Mouse (Mus musculus): Measurements from ENCODE around the gene Wdr37.
A peak's percentile ranks its signal among the peaks of the same experiment; 100 is the strongest.
"Not testable (repeated sequence)": the region's sequence is repeated elsewhere in the genome, so short reads cannot be mapped to it uniquely, and the experiment has no call there.

The Wdr37 gene

GRCm38 (mm10) chr13:8871314-8871962 is at the start of gene Wdr37:
Gene Wdr37 (minus strand): TSS chr13:8871909.
- DNase-seq = peak; percentile 55

GRCm38 (mm10) chr13:8913890-8914289 is 42.2 kb upstream of the Wdr37 start:
- not testable (repeated sequence) for DNase-seq

- not testable (repeated sequence) for DNase-seq
Observed at GRCm38 (mm10) chr13:8905986-8906385, 34.3 kb upstream of the Wdr37 start.

- no peak for DNase-seq
Observed at GRCm38 (mm10) chr13:8888603-8889002, 16.9 kb upstream of the Wdr37 start.

- no peak for DNase-seq
Observed at GRCm38 (mm10) chr13:8886185-8886560, 14.5 kb upstream of the Wdr37 start.

- peak; percentile 99 for DNase-seq
Observed at GRCm38 (mm10) chr13:8885445-8886184, 13.9 kb upstream of the Wdr37 start, which contains the start of gene Idi1. Gene Idi1 (plus strand): TSS chr13:8885501.

- DNase-seq = not testable (repeated sequence)
Observed at GRCm38 (mm10) chr13:8883870-8884269, 12.2 kb upstream of the Wdr37 start.

- no peak for DNase-seq
Observed at GRCm38 (mm10) chr13:8881611-8882010, 9.9 kb upstream of the Wdr37 start.

- DNase-seq = no peak
Observed at GRCm38 (mm10) chr13:8873776-8874175, 2.1 kb upstream of the Wdr37 start.

GRCm38 (mm10) chr13:8870510-8871313 is 997 bp downstream of the Wdr37 start:
- peak; percentile 88 for DNase-seq

- DNase-seq = no peak
Observed at GRCm38 (mm10) chr13:8870160-8870509, 1.6 kb downstream of the Wdr37 start.

GRCm38 (mm10) chr13:8869578-8870157 is 2.0 kb downstream of the Wdr37 start:
- DNase-seq = no peak

- no peak for DNase-seq
Observed at GRCm38 (mm10) chr13:8866612-8867011, 5.1 kb downstream of the Wdr37 start.

- no peak for DNase-seq
Observed at GRCm38 (mm10) chr13:8864990-8865389, 6.7 kb downstream of the Wdr37 start.

GRCm38 (mm10) chr13:8860861-8861260 is 10.8 kb downstream of the Wdr37 start:
- no peak for DNase-seq

GRCm38 (mm10) chr13:8858453-8858852 is 13.3 kb downstream of the Wdr37 start:
- DNase-seq = no peak

- DNase-seq = no peak
Observed at GRCm38 (mm10) chr13:8854769-8855168, 16.9 kb downstream of the Wdr37 start.

GRCm38 (mm10) chr13:8853424-8853823 is 18.3 kb downstream of the Wdr37 start:
- DNase-seq = no peak

GRCm38 (mm10) chr13:8849311-8849710 is 22.4 kb downstream of the Wdr37 start:
- no peak for DNase-seq

- DNase-seq = no peak
Observed at GRCm38 (mm10) chr13:8847702-8848101, 24.0 kb downstream of the Wdr37 start.

- DNase-seq = no peak
Observed at GRCm38 (mm10) chr13:8842273-8842672, 29.4 kb downstream of the Wdr37 start.

GRCm38 (mm10) chr13:8841846-8842245 is 29.9 kb downstream of the Wdr37 start:
- not testable (repeated sequence) for DNase-seq

GRCm38 (mm10) chr13:8840941-8841340 is 30.8 kb downstream of the Wdr37 start:
- DNase-seq = no peak

Measured in right cerebral cortex, postnatal 25 days (tissue).